Mouse (Mus musculus) hindbrain, postnatal 0 days (tissue): ENCODE measurements around the gene Dnah6. TPM values are rescaled to one million over a fixed set of nuclear protein-coding genes. Genes with fewer than 3 reads are reported as not detected.

Experiments used
- ATAC-seq: fragments of 200-750 bp; cut with Nextera tagmentation; 2 replicates; pipeline ENCODE4 v1.8.0; 2017; ENCODE audit warnings: mild to moderate bottlenecking, moderate TSS enrichment, moderate library complexity
- DNase-seq: peaks from one replicate; pipeline ENCODE4 v3.0.0-alpha.2; 2015; ENCODE audit warnings: low spot score
- H3K27ac ChIP-seq: fragments of 300-500 bp; sonication (generic); 2 replicates; pipeline ENCODE4 v1.5.1; 2014; ENCODE audit warnings: mild to moderate bottlenecking
- H3K27me3 ChIP-seq: fragments of 300-500 bp; sonication (generic); 2 replicates; pipeline ENCODE4 v1.6.1; 2014; ENCODE audit warnings: low read length, mixed read lengths; ENCODE audit not compliant: insufficient read depth
- H3K36me3 ChIP-seq: fragments of 300-500 bp; sonication (generic); 2 replicates; pipeline ENCODE4 v1.6.1; 2014; ENCODE audit warnings: low read length, mixed read lengths; ENCODE audit not compliant: insufficient read depth
- H3K4me1 ChIP-seq: fragments of 300-500 bp; sonication (generic); 2 replicates; pipeline ENCODE4 v1.6.1; 2014; ENCODE audit warnings: antibody characterized with exemption, low read length, mixed read lengths; ENCODE audit not compliant: insufficient read depth
- H3K4me2 ChIP-seq: fragments of 300-500 bp; sonication (generic); 2 replicates; pipeline ENCODE4 v1.6.1; 2014; ENCODE audit warnings: low read depth, mild to moderate bottlenecking, low read length, moderate library complexity, mixed read lengths
- H3K4me3 ChIP-seq: fragments of 300-500 bp; sonication (generic); 2 replicates; pipeline ENCODE4 v1.5.1; 2014; ENCODE audit warnings: low read length
- H3K9ac ChIP-seq: fragments of 300-500 bp; sonication (generic); replicated peaks from 2 replicates; pipeline ENCODE4 v1.6.1; 2014; ENCODE audit warnings: mild to moderate bottlenecking, low read length, moderate library complexity, mixed read lengths
- H3K9me3 ChIP-seq: fragments of 300-500 bp; sonication (generic); 2 replicates; pipeline ENCODE4 v1.6.1; 2016; ENCODE audit warnings: low read length, mixed read lengths
- CTCF ChIP-seq: IDR thresholded peaks from 2 replicates; pipeline ENCODE4 v1.5.1; 2016; ENCODE audit warnings: antibody characterized with exemption, control low read depth, low read depth
- WGBS: fragments of 180-500 bp; shearing (Covaris S2); extraction: QIAGEN DNeasy Blood & Tissue Kit; methylation state at CpG from one replicate; pipeline ENCODE4 v1.1.7; 2014; 5-methylcytosine and 5-hydroxymethylcytosine counted together
- polyA plus RNA-seq: library from polyadenylated mRNA; unstranded; fragments of >200 nt; fragmentation: Nextera tagmentation; extraction: Ambion mirVana; gene quantifications from 2 replicates; pipeline ENCODE4 v1.2.1, GENCODE M21; 2015
- total RNA-seq: library from RNA; depleted of rRNA; stranded (reverse); fragments of >200 nt; gene quantifications from 2 replicates; pipeline ENCODE4 v1.2.3, GENCODE M21; 2014

Dnah6 gene
- total and polyA plus RNA-seq, 2 experiments from 2014 or later: 0.34 to 1.5 TPM

DNA sequence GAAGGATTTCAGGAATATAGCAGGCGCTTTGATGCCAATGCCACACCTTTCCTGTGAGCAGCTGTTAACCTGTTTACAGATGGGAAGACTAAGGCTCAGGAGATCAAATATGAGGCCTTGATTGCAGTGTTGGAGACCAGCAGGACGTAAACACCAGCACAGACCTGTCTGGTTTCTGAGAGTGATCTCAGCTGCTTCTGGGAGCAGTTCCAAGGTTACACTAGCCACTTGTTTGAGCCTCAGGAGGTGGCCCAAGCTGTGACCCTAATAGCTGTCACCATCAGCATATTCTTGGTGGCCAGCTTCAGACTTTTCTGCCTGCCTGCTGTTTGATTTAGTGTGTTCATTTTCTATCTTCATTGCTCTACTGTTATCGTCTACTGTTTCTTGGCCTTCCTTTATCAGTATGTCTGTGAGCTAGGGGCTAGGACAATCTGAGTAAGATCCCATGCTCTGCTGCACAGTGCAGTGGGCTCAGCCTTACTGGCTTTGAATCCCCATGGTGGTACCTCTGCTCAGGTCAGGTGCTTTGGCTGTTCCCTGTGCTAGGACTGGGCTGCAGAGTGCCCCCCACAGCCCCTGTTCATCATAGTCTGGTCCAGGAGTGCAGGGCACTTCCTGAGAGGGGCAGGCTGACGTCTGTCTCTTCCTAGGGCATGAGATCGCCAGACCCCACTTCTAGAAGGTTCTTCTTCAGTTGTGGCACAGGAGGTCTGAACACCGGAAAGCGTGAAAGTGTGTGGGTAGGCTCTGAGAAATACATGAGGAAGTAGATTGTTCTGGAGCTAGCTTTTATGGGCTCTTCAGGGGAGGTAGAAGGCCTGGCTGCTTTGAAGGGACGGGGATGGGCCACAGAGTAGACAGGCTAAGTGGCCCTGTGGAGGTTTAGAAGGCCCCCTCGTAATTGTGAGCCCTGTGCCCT, 33.1 kb upstream of the Dnah6 start:
- no peaks in the 10 kb centered on the region for H3K9me3 ChIP-seq
- no peak overlapping the region for H3K9ac ChIP-seq
- 75% methylated on average over 9 of the region's 9 CpGs for WGBS
- no peak overlapping the region for H3K4me3 ChIP-seq
- no peaks in the 10 kb centered on the region for H3K27me3 ChIP-seq
- peaks cover 3% of the 10 kb centered on the region; the same call in 1 of the 2 replicates for H3K4me1 ChIP-seq
- H3K4me2 ChIP-seq: no peak overlapping the region
- H3K27ac ChIP-seq: no peak overlapping the region
- H3K36me3 ChIP-seq: peaks cover 13% of the 10 kb centered on the region; the same call in 1 of the 2 replicates
- DNase-seq: no peak
- TF ChIP-seq CTCF: no peak
- no peak for ATAC-seq

DNA sequence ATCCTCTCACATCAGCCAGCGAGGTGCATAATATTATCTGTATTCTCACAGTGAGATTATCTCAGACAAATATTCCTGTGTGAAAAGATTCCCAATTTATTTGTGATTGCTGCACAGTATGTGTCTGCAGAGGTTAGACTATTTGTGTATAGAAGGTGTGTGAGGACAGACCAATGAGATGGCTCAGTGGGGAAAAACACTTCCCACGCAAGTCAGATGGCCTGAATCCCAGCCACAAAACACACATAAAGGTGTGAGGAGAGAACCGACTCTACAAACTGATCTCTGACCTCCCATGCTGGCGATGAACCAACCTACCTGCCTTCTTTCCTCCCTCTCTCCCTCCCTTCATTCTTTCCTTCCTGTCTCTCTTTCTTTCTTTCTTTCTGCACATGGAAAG, 32.1 kb upstream of the Dnah6 start:
- H3K27ac ChIP-seq: no peak overlapping the region
- TF ChIP-seq CTCF: no peak
- H3K4me1 ChIP-seq: peaks cover 3% of the 10 kb centered on the region; the same call in 1 of the 2 replicates
- no peak overlapping the region for H3K9ac ChIP-seq
- H3K9me3 ChIP-seq: no peaks in the 10 kb centered on the region
- H3K4me3 ChIP-seq: no peak overlapping the region
- WGBS: 91% methylated on average over 4 of the region's 4 CpGs
- DNase-seq (no peak), ATAC-seq (no peak)
- H3K27me3 ChIP-seq: no peaks in the 10 kb centered on the region
- H3K4me2 ChIP-seq: no peak overlapping the region
- H3K36me3 ChIP-seq: peaks cover 8% of the 10 kb centered on the region; the same call in 1 of the 2 replicates

DNA sequence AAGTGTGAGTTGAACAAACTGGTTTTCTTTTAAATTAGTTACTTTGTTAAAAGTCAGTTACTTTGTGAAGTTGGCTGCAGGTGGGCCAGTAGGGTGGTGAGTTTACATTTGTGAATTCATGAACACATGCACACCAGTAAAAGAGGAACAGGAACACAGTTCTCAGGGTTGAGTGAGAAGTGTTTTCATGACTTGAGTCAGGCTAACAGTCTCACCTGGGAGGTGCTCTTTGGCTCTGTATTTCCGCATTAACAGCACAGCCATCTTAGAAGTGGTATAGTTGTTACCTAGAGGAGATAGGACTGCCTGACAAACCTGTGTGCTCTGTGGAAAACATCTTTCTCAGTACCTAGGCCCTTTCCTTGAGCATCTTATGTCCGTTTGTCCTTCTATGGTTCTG, 31.6 kb upstream of the Dnah6 start:
- TF ChIP-seq CTCF: no peak
- Histone ChIP-seq H3K4me3 (no peak overlapping the region), H3K36me3 (peaks cover 5% of the 10 kb centered on the region; the same call in 1 of the 2 replicates), H3K4me1 (peaks cover 3% of the 10 kb centered on the region; the same call in 1 of the 2 replicates), H3K27me3 (no peaks in the 10 kb centered on the region), H3K27ac (no peak overlapping the region), H3K9ac (no peak overlapping the region), H3K4me2 (no peak overlapping the region), H3K9me3 (no peaks in the 10 kb centered on the region)
- DNase-seq (no peak), ATAC-seq (no peak)
- WGBS: 95% methylated on average over 2 of the region's 2 CpGs

DNA sequence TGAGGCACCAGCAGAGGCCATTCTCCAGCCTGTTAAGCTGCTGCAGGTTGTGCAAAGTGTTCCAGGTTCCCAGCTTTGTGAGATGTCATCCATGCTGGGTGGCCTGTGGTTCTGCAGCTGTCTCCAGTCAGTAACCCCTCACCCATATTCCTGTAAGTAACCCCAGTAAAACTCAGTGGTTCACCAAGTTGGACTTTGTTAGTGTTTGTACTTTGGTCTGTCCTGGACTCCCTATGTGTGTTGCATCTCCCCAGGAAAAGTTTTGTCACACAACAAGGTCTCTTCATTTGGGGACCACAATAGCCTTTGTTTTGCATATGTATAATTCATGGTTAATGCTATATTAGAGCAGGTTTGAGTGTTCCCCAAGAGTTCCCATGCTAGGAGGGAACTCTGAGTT, 30.9 kb upstream of the Dnah6 start:
- TF ChIP-seq CTCF: no peak
- DNase-seq: no peak
- no peak overlapping the region for H3K27ac ChIP-seq

DNA sequence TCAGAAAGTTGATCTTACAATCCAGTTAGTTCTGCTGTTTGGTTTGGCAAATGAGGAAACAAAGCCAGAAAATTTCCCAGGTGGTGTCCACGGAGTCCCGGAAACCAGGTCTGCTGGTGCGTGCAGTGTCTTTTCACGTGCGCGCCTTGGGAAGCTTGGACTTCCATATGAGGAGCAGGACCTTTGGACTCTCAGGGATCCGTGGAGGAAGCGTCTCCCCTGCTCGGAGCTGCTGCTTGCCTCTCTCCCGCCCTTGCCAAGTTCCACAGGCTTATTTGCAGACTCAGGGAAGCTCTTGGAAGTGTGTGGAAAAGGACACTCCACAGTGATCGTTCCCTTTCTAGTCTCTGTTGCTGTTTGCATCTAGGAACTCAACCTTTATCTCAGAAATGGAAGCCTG, 29.9 kb upstream of the Dnah6 start:
- Histone ChIP-seq H3K9ac (no peak overlapping the region), H3K4me2 (no peak overlapping the region), H3K9me3 (no peaks in the 10 kb centered on the region), H3K36me3 (no peaks in the 10 kb centered on the region; the same call in 1 of the 2 replicates), H3K27ac (no peak overlapping the region), H3K27me3 (no peaks in the 10 kb centered on the region), H3K4me1 (peaks cover 3% of the 10 kb centered on the region; the same call in 1 of the 2 replicates), H3K4me3 (no peak overlapping the region)
- WGBS: 87% methylated on average over 11 of the region's 11 CpGs
- ATAC-seq: no peak
- DNase-seq: no peak
- no peak for TF ChIP-seq CTCF

More for the DNA sequence above, 30.9 kb upstream of the Dnah6 start:
- no peak for ATAC-seq
- no peak overlapping the region for H3K9ac ChIP-seq
- no peak overlapping the region for H3K4me3 ChIP-seq
- H3K4me2 ChIP-seq: no peak overlapping the region
- H3K9me3 ChIP-seq: no peaks in the 10 kb centered on the region
- H3K4me1 ChIP-seq: peaks cover 3% of the 10 kb centered on the region; the same call in 1 of the 2 replicates
- no peaks in the 10 kb centered on the region for H3K27me3 ChIP-seq
- peaks cover 5% of the 10 kb centered on the region; the same call in 1 of the 2 replicates for H3K36me3 ChIP-seq

DNA sequence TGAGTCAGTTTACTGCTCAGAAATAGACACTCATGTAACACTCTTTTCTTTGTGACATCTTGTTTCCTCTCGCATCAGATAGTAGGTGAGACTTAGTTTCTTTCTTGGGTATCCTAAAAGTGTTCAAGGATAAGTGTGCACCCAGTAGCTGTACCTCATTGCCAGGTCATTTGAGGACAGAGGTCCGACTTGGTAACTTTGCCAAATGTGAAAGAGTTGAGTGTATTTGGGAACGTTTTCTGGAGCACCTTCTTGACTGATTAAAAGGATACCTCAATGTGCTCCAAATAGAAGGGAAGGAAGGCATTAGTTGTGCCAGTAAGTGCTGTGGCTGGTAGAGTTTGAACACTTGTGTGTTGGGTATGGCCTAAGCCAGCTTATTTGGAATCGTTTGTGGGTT, 28.4 kb upstream of the Dnah6 start:
- Histone ChIP-seq H3K9ac (no peak overlapping the region), H3K9me3 (no peaks in the 10 kb centered on the region), H3K27me3 (no peaks in the 10 kb centered on the region), H3K4me3 (peak overlapping the region; percentile 94; the same call in 1 of the 2 replicates), H3K4me1 (peaks cover 3% of the 10 kb centered on the region; the same call in 1 of the 2 replicates), H3K4me2 (peak overlapping the region; percentile 68), H3K36me3 (no peaks in the 10 kb centered on the region), H3K27ac (no peak overlapping the region)
- ATAC-seq: no peak
- no peak for DNase-seq
- WGBS: 83% methylated on average over 4 of the region's 4 CpGs
- TF ChIP-seq CTCF: no peak

DNA sequence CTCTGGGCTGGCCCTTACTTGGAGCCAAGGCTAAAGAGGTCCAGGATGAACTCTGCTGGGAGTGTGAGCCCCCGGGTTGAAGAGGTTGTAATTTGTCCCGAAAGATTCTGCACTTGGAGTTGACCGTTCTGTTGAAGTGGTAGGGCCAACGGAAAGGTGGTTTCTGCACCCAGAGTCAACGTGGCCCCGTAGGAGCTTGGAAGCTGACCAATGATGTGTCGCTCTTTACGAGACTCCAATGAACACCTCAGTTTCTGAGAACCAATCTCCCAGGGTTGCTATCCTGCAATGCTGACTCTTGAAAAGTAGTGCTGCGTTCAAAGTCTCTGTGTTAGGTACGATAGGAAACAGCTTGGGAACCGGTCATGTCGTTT, 27.6 kb upstream of the Dnah6 start:
- peak; percentile 4; the same call in 1 of the 2 replicates for ATAC-seq

More for the DNA sequence above, 27.6 kb upstream of the Dnah6 start:
- 4% methylated on average over 12 of the region's 12 CpGs for WGBS
- H3K36me3 ChIP-seq: no peaks in the 10 kb centered on the region
- TF ChIP-seq CTCF: no peak
- H3K9me3 ChIP-seq: no peaks in the 10 kb centered on the region
- H3K4me1 ChIP-seq: no peaks in the 10 kb centered on the region
- DNase-seq: peak; percentile 49
- peak overlapping the region; percentile 94 for H3K4me3 ChIP-seq
- peak overlapping the region; percentile 68 for H3K4me2 ChIP-seq
- H3K27me3 ChIP-seq: no peaks in the 10 kb centered on the region
- H3K27ac ChIP-seq: peak overlapping the region; percentile 85; the same call in 1 of the 2 replicates
- peak overlapping the region; percentile 84 for H3K9ac ChIP-seq
